ENCODE assay signal across 8 mouse cellular contexts in the genomic region with DNA sequence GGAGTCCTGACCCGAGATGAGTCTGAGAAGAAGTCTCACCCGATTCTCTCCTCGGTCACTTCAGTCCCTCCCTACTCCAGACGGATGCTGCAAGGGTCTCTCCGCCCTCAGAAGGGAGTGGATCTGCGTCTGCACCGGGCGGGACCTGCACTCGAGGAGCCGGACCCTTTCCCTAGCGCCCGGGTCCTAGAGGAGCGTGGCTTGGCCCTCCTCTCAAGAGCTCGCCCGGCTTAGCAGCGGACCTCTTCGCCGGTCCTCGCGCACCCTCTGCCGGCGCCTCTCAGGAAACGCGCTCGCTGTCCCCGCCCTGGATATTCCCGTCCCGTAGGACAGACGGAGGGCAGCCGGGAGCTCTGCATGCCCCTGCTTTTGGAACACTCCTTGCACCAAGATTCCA. TPM values are rescaled to one million over a fixed set of nuclear protein-coding genes. Genes with fewer than 3 reads are reported as not detected.
DNase-seq lines count a peak whose midpoint lies in the region; ATAC-seq and TF ChIP-seq lines count a peak whose summit lies in the region.

No protein-coding gene starts in this region.

- no peaks in the 10 kb centered on the region for H3K9me3 ChIP-seq in embryonic facial prominence, embryonic 10.5 days
- no peaks in the 10 kb centered on the region for H3K9me3 ChIP-seq in limb, embryonic 15.5 days
- H3K9me3 ChIP-seq in midbrain, postnatal 0 days (ENCODE audit: low read length), result no peaks in the 10 kb centered on the region

- H3K4me1 ChIP-seq in embryonic facial prominence, embryonic 10.5 days, result peaks cover 53% of the 10 kb centered on the region
- peaks cover 3% of the 10 kb centered on the region for H3K4me1 ChIP-seq in heart, adult 2 months (ENCODE audit: control insufficient read depth, insufficient read depth, low read length)
- no peaks in the 10 kb centered on the region for H3K4me1 ChIP-seq in kidney, adult 2 months (ENCODE audit: control insufficient read depth, insufficient read depth, low read length)
- peaks cover 25% of the 10 kb centered on the region for H3K4me1 ChIP-seq in limb, embryonic 15.5 days
- 0 out of 2 replicates have a peak, but pooled peaks cover 10% of the 10 kb centered on the region for H3K4me1 ChIP-seq in midbrain, postnatal 0 days (ENCODE audit: insufficient read depth, low read length)

- H3K4me2 ChIP-seq in limb, embryonic 15.5 days, result peak overlapping the region; percentile 88
- H3K4me2 ChIP-seq in midbrain, postnatal 0 days (ENCODE audit: low read depth, low read length, poor library complexity, severe bottlenecking), result peak overlapping the region; percentile 87

- under 1% methylated on average over 30 of the region's 30 CpGs for WGBS in embryonic facial prominence, embryonic 10.5 days
- WGBS in heart, adult 2 months, result under 1% methylated on average over 30 of the region's 30 CpGs
- 1% methylated on average over 30 of the region's 30 CpGs for WGBS in kidney, adult 2 months
- WGBS in limb, embryonic 15.5 days, result under 1% methylated on average over 30 of the region's 30 CpGs
- WGBS in midbrain, postnatal 0 days, result under 1% methylated on average over 30 of the region's 30 CpGs

- peak overlapping the region; percentile 51 for H3K4me3 ChIP-seq in embryonic facial prominence, embryonic 10.5 days
- H3K4me3 ChIP-seq in heart, adult 2 months, result peak overlapping the region; percentile 40
- H3K4me3 ChIP-seq in kidney, adult 2 months (ENCODE audit: insufficient read depth, low read depth, low read length), result peak overlapping the region; percentile 53
- peak overlapping the region; percentile 39 for H3K4me3 ChIP-seq in limb, embryonic 15.5 days
- H3K4me3 ChIP-seq in midbrain, postnatal 0 days (ENCODE audit: low read depth, low read length), result peak overlapping the region; percentile 33

- TF ChIP-seq POLR2A in heart, adult 2 months (IDR thresholded peaks at IDR 0.05; ENCODE audit: insufficient read depth, low read depth, low read length), result no peak
- TF ChIP-seq POLR2A in kidney, adult 2 months (IDR thresholded peaks at IDR 0.05; ENCODE audit: low read depth, low read length), result no peak

- no peak overlapping the region for H3K27ac ChIP-seq in embryonic facial prominence, embryonic 10.5 days (replicated peaks)
- H3K27ac ChIP-seq in heart, adult 2 months, result no peak overlapping the region
- H3K27ac ChIP-seq in kidney, adult 2 months (ENCODE audit: insufficient read depth, low read depth, low read length), result no peak overlapping the region
- no peak overlapping the region for H3K27ac ChIP-seq in limb, embryonic 15.5 days
- H3K27ac ChIP-seq in midbrain, postnatal 0 days (ENCODE audit: low read depth, low read length), result no peak overlapping the region

- peaks cover 95% of the 10 kb centered on the region for H3K27me3 ChIP-seq in embryonic facial prominence, embryonic 10.5 days (replicated peaks; ENCODE audit: low read depth, poor library complexity, severe bottlenecking)
- H3K27me3 ChIP-seq in heart, adult 2 months (ENCODE audit: control insufficient read depth, insufficient read depth, low read length), result peaks cover 6% of the 10 kb centered on the region
- no peaks in the 10 kb centered on the region for H3K27me3 ChIP-seq in kidney, adult 2 months (replicated peaks; ENCODE audit: control insufficient read depth, insufficient read depth, low read length)
- H3K27me3 ChIP-seq in limb, embryonic 15.5 days, result peaks cover 71% of the 10 kb centered on the region
- peaks cover 35% of the 10 kb centered on the region for H3K27me3 ChIP-seq in midbrain, postnatal 0 days (ENCODE audit: insufficient read depth, low read length)

- H3K36me3 ChIP-seq in embryonic facial prominence, embryonic 10.5 days (replicated peaks), result no peaks in the 10 kb centered on the region
- no peaks in the 10 kb centered on the region for H3K36me3 ChIP-seq in heart, adult 2 months (ENCODE audit: control insufficient read depth, insufficient read depth, low read length)
- no peaks in the 10 kb centered on the region for H3K36me3 ChIP-seq in kidney, adult 2 months (ENCODE audit: control insufficient read depth, insufficient read depth, low read length)
- H3K36me3 ChIP-seq in limb, embryonic 15.5 days, result no peaks in the 10 kb centered on the region
- no peaks in the 10 kb centered on the region for H3K36me3 ChIP-seq in midbrain, postnatal 0 days (ENCODE audit: insufficient read depth, low read length)

- peak overlapping the region; percentile 41; the same call in 1 of the 2 replicates for H3K9ac ChIP-seq in heart, adult 2 months (ENCODE audit: low read depth, low read length)
- 0 out of 2 replicates have a peak overlapping the region, but pooled peaks have one; percentile 7 for H3K9ac ChIP-seq in limb, embryonic 15.5 days
- H3K9ac ChIP-seq in midbrain, postnatal 0 days (replicated peaks; ENCODE audit: low read length, poor library complexity, severe bottlenecking), result 0 out of 2 replicates have a peak overlapping the region, but pooled peaks have one; percentile 19

- peak; percentile 66 to 80 for DNase-seq in urinary bladder, adult 18-20 months (ENCODE audit: low spot score in 2 of 2)
- DNase-seq in urinary bladder, postnatal 10 days (ENCODE audit: low spot score), result no peak
- peak; percentile 90 for DNase-seq in embryonic facial prominence, embryonic 10.5 days (ENCODE audit: low spot score)
- peak; percentile 85 to 89 for DNase-seq in heart, adult 2 months
- peak; percentile 79 for DNase-seq in kidney, adult 2 months
- DNase-seq in midbrain, postnatal 0 days (ENCODE audit: low spot score), result peak; percentile 86
- DNase-seq in spleen, postnatal 10 days (ENCODE audit: low spot score in 2 of 2), result peak; percentile 76 to 82

- no peaks in the 10 kb centered on the region for H3K79me2 ChIP-seq in heart, adult 2 months (replicated peaks; ENCODE audit: control insufficient read depth, insufficient read depth, low read length)

- no peak; the same call in 1 of the 2 replicates for TF ChIP-seq CTCF in heart, adult 2 months (IDR thresholded peaks at IDR 0.05)
- TF ChIP-seq CTCF in kidney, adult 2 months (conservative IDR thresholded peaks at IDR 0.05; ENCODE audit: insufficient read depth, insufficient read length, low read depth, low read length), result peak; percentile 80
- peak; percentile 90 for TF ChIP-seq CTCF in midbrain, postnatal 0 days (IDR thresholded peaks at IDR 0.05)

- intact Hi-C loops in heart, adult 2 months (cut with DNase I), result loop anchor here (1.0 to 5.0 kb wide), 4 partner anchors 58 to 368 kb away; no protein-coding TSS in a partner anchor

- TF ChIP-seq EP300 in heart, adult 2 months (IDR thresholded peaks at IDR 0.05; ENCODE audit: insufficient read depth, low read depth, low read length), result 0 out of 2 replicates have a peak, but pooled peaks have one; percentile 28

- ATAC-seq in limb, embryonic 15.5 days (ENCODE audit: insufficient number of reproducible peaks, low FRiP score, low TSS enrichment, low read depth), result peak; percentile 45
- peak; percentile 54 for ATAC-seq in midbrain, postnatal 0 days (ENCODE audit: low FRiP score)

RNA-seq across cellular contexts. Expression of a gene that starts 15.4 kb away (rescaled TPM):
- 23.3 and 23.8 TPM in 2 replicates for polyA plus RNA-seq in embryonic facial prominence, embryonic 10.5 days (2016; fragmentation: Nextera tagmentation; extraction: Ambion mirVana)
- total RNA-seq in heart, adult 2 months (2021), result 1 to 10 TPM; 9.7 to 9.8 TPM
- 9.5 and 10.7 TPM in 2 replicates for polyA plus RNA-seq in heart, adult 2 months (2012; rRNA removed)
- polyA plus RNA-seq in kidney, adult 2 months (2012; rRNA removed), result 12.6 and 13.3 TPM in 2 replicates
- 12.6 and 13.0 TPM in 2 replicates for polyA plus RNA-seq in limb, embryonic 15.5 days (2015; fragmentation: Nextera tagmentation; extraction: Ambion mirVana)
- 9.9 and 12.1 TPM in 2 replicates for total RNA-seq in midbrain, postnatal 0 days (2014; rRNA removed)
- polyA plus RNA-seq in midbrain, postnatal 0 days (2015; fragmentation: Nextera tagmentation; extraction: Ambion mirVana), result 8.9 and 10.4 TPM in 2 replicates

RNA-seq across cellular contexts. Expression of a gene that starts 15.5 kb away (rescaled TPM):
- polyA plus RNA-seq in embryonic facial prominence, embryonic 10.5 days (2016; fragmentation: Nextera tagmentation; extraction: Ambion mirVana), result 50.3 and 50.8 TPM in 2 replicates
- 10 to 100 TPM; 22.1 to 22.4 TPM for total RNA-seq in heart, adult 2 months (2021)
- 6.1 and 10.2 TPM in 2 replicates for polyA plus RNA-seq in heart, adult 2 months (2012; rRNA removed)
- polyA plus RNA-seq in kidney, adult 2 months (2012; rRNA removed), result 10.9 and 16.3 TPM in 2 replicates
- 33.1 and 34.0 TPM in 2 replicates for polyA plus RNA-seq in limb, embryonic 15.5 days (2015; fragmentation: Nextera tagmentation; extraction: Ambion mirVana)
- total RNA-seq in midbrain, postnatal 0 days (2014; rRNA removed), result 15.7 and 20.9 TPM in 2 replicates
- polyA plus RNA-seq in midbrain, postnatal 0 days (2015; fragmentation: Nextera tagmentation; extraction: Ambion mirVana), result 83.7 and 84.4 TPM in 2 replicates
